Mouse (Mus musculus) myocyte (in vitro differentiated cells): Measurements from ENCODE around the gene Igf2bp3.
A peak's percentile ranks its signal among the peaks of the same experiment; 100 is the strongest.

ENCODE experiments used
- E2F4 ChIP-seq: IDR thresholded peaks from one replicate; pipeline ENCODE4 v1.6.1; 2011; ENCODE audit warnings: mild to moderate bottlenecking, control low read depth, moderate library complexity; ENCODE audit not compliant: insufficient read depth
- MAX ChIP-seq: IDR thresholded peaks from one replicate; pipeline ENCODE4 v1.6.1; 2011; ENCODE audit warnings: low read depth, mild to moderate bottlenecking, control low read depth
- MYOD1 ChIP-seq, 3 experiments: IDR thresholded peaks; one replicate each; pipeline ENCODE4 v1.6.1; 2011; ENCODE audit warnings: control low read depth in 2 of 3, low read depth in 2 of 3, mild to moderate bottlenecking in 2 of 3, moderate library complexity in 1 of 3; ENCODE audit not compliant: insufficient read length in 2 of 3, control insufficient read depth in 1 of 3
- POLR2A ChIP-seq: IDR thresholded peaks from one replicate; pipeline ENCODE4 v1.6.1; 2011; ENCODE audit warnings: low read depth, mild to moderate bottlenecking, control low read depth, moderate library complexity; ENCODE audit not compliant: insufficient read length
- POLR2AphosphoS2 ChIP-seq: IDR thresholded peaks from one replicate; pipeline ENCODE4 v1.6.1; 2011; ENCODE audit warnings: low read depth, control low read depth; ENCODE audit not compliant: insufficient read length
- SRF ChIP-seq: IDR thresholded peaks from one replicate; pipeline ENCODE4 v1.6.1; 2011; ENCODE audit warnings: low read depth; ENCODE audit not compliant: control insufficient read depth, insufficient read length
- TCF12 ChIP-seq: IDR thresholded peaks from one replicate; pipeline ENCODE4 v1.6.1; 2011; ENCODE audit warnings: mild to moderate bottlenecking, control low read depth; ENCODE audit not compliant: poor library complexity, insufficient read depth, severe bottlenecking
- USF1 ChIP-seq: IDR thresholded peaks from one replicate; pipeline ENCODE4 v1.6.1; 2011; ENCODE audit warnings: low read depth, mild to moderate bottlenecking, control low read depth, moderate library complexity

DNA sequence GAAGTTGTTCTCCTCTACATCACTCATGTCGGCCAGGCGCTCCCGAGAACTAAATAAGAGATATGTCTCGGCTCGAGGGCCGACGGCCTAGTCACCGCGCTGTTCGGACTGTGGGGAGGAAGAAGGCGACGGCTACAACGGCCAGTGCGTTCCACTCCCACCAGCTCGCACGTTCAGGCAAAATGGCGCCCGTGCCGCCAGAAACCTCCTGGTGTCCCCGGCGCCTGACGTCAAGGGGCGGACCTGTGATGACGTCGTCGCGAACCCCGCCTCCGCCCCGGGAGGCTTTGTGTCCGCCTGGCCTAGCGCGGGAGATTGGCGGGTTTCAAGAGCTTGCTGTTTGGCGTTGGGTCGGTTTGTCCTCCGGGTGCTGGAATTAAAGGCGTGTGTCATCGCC lies 49.1 kb upstream of the Igf2bp3 start, which contains the start of gene Tra2a:
- peak; percentile 99 for TF ChIP-seq POLR2A
- TF ChIP-seq MYOD1 (IDR thresholded peaks at IDR 0.05; ENCODE audit: control insufficient read depth in 1 of 3, insufficient read length in 2 of 3, low read depth in 2 of 3), result peak in 1 of 3 experiments; percentile 30
- TF ChIP-seq E2F4, result peak; percentile 78
- TF ChIP-seq POLR2AphosphoS2, result peak; percentile 99
- TF ChIP-seq TCF12, result no peak
- TF ChIP-seq USF1, result no peak
- TF ChIP-seq MAX, result no peak
- peak; percentile 40 for TF ChIP-seq SRF
